Mouse (Mus musculus): Measurements from ENCODE around the gene Dlg1.
"Not testable (repeated sequence)": the region's sequence is repeated elsewhere in the genome, so short reads cannot be mapped to it uniquely, and the experiment has no call there.

The Dlg1 gene

GRCm38 (mm10) chr16:31724121-31724520, 60.9 kb downstream of the Dlg1 start:
- in situ Hi-C loops (cut with MboI; ENCODE audit: unreplicated experiment in 2 of 2) = loop anchor here in 1 of 2 experiments (5.0 kb wide), 1 partner anchor 267 kb away; no protein-coding TSS in a partner anchor

GRCm38 (mm10) chr16:31724818-31725217, 61.6 kb downstream of the Dlg1 start:
- in situ Hi-C loops (cut with MboI; ENCODE audit: unreplicated experiment in 2 of 2) = loop anchor here in 1 of 2 experiments (5.0 kb wide), 1 partner anchor 268 kb away; no protein-coding TSS in a partner anchor

- in situ Hi-C loops (cut with MboI; ENCODE audit: unreplicated experiment in 2 of 2) = not testable (repeated sequence)
Observed at GRCm38 (mm10) chr16:31730971-31731370, 67.7 kb downstream of the Dlg1 start.

GRCm38 (mm10) chr16:31737081-31737480, 73.8 kb downstream of the Dlg1 start:
- in situ Hi-C loops (cut with MboI; ENCODE audit: unreplicated experiment in 2 of 2) = no loop called here

- in situ Hi-C loops (cut with MboI; ENCODE audit: unreplicated experiment in 2 of 2) = no loop called here
Observed at GRCm38 (mm10) chr16:31737761-31738160, 74.5 kb downstream of the Dlg1 start.

- in situ Hi-C loops (cut with MboI; ENCODE audit: unreplicated experiment in 2 of 2) = no loop called here
Observed at GRCm38 (mm10) chr16:31740271-31740670, 77.0 kb downstream of the Dlg1 start.

GRCm38 (mm10) chr16:31740704-31741103, 77.5 kb downstream of the Dlg1 start:
- in situ Hi-C loops (cut with MboI; ENCODE audit: unreplicated experiment in 2 of 2) = no loop called here

- in situ Hi-C loops (cut with MboI; ENCODE audit: unreplicated experiment in 2 of 2) = loop anchor here (5.0 kb wide), 1 partner anchor 167 kb away; no protein-coding TSS in a partner anchor
Observed at GRCm38 (mm10) chr16:31750526-31750925, 87.3 kb downstream of the Dlg1 start.

GRCm38 (mm10) chr16:31754172-31755025, 91.2 kb downstream of the Dlg1 start:
- in situ Hi-C loops (cut with MboI; ENCODE audit: unreplicated experiment in 2 of 2) = loop anchor here (5.0 kb wide), 1 partner anchor 163 kb away; no protein-coding TSS in a partner anchor

GRCm38 (mm10) chr16:31755053-31755452, 91.8 kb downstream of the Dlg1 start:
- in situ Hi-C loops (cut with MboI; ENCODE audit: unreplicated experiment in 2 of 2) = no loop called here

GRCm38 (mm10) chr16:31756436-31756835, 93.2 kb downstream of the Dlg1 start:
- in situ Hi-C loops (cut with MboI; ENCODE audit: unreplicated experiment in 2 of 2) = no loop called here

- in situ Hi-C loops (cut with MboI; ENCODE audit: unreplicated experiment in 2 of 2) = no loop called here
Observed at GRCm38 (mm10) chr16:31757606-31758005, 94.4 kb downstream of the Dlg1 start.

- in situ Hi-C loops (cut with MboI; ENCODE audit: unreplicated experiment in 2 of 2) = no loop called here
Observed at GRCm38 (mm10) chr16:31759416-31759815, 96.2 kb downstream of the Dlg1 start.

- in situ Hi-C loops (cut with MboI; ENCODE audit: unreplicated experiment in 2 of 2) = no loop called here
Observed at GRCm38 (mm10) chr16:31766298-31766697, 103.1 kb downstream of the Dlg1 start.

GRCm38 (mm10) chr16:31766715-31767114, 103.5 kb downstream of the Dlg1 start:
- in situ Hi-C loops (cut with MboI; ENCODE audit: unreplicated experiment in 2 of 2) = no loop called here

- in situ Hi-C loops (cut with MboI; ENCODE audit: unreplicated experiment in 2 of 2) = no loop called here
Observed at GRCm38 (mm10) chr16:31775924-31776323, 112.7 kb downstream of the Dlg1 start.

- in situ Hi-C loops (cut with MboI; ENCODE audit: unreplicated experiment in 2 of 2) = no loop called here
Observed at GRCm38 (mm10) chr16:31781015-31781414, 117.8 kb downstream of the Dlg1 start.

- in situ Hi-C loops (cut with MboI; ENCODE audit: unreplicated experiment in 2 of 2) = no loop called here
Observed at GRCm38 (mm10) chr16:31790056-31790455, 126.8 kb downstream of the Dlg1 start.

- in situ Hi-C loops (cut with MboI; ENCODE audit: unreplicated experiment in 2 of 2) = no loop called here
Observed at GRCm38 (mm10) chr16:31803644-31804043, 140.4 kb downstream of the Dlg1 start.

GRCm38 (mm10) chr16:31826049-31826448, 162.8 kb downstream of the Dlg1 start:
- in situ Hi-C loops (cut with MboI; ENCODE audit: unreplicated experiment in 2 of 2) = no loop called here

- in situ Hi-C loops (cut with MboI; ENCODE audit: unreplicated experiment in 2 of 2) = no loop called here
Observed at GRCm38 (mm10) chr16:31830726-31831125, 167.5 kb downstream of the Dlg1 start.
